In the genomic region with DNA sequence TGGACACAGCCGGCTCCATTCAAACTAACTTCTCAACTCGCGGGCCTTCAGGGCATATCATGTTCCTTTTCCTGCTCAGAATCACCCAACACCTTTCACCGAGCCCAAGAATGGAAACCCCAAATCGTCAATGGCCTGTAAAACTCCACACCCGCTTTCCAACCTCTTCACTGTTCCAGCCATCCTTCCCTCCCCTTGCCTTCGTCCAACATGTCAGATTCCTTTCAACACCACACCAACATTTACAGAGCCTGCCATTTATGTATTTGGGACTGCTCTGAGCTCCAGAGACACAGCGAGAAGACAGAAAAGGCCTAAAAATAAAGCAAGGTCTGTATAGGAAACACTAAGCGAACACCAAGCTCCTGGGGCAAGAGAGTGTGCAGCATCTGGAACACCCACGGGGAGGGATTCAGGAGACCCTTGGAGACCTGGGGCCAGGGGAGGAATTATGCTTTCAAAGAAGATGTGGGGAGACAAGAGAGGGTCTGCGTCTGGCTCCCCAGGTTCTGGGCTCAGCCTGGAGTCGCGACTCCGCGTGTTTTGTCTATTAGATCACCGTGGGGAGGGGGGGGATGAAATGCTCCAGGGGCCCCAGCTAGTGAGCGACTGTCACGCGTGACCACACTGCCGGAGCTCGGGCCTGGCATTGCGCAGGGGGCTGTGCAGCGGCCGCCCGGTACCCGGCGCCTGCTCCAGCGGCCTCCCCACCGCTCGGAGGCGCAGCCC, we compare ENCODE assay signal across 7 mouse cellular contexts. TPM values are rescaled to one million over a fixed set of nuclear protein-coding genes. Genes with fewer than 3 reads are reported as not detected.
DNase-seq lines count a peak whose midpoint lies in the region; ATAC-seq and TF ChIP-seq lines count a peak whose summit lies in the region.

No protein-coding gene starts in this region.

- peaks cover 18% of the 10 kb centered on the region for H3K79me2 ChIP-seq in CH12.LX (replicated peaks; ENCODE audit: control insufficient read depth, extremely low read depth, insufficient read depth, poor library complexity, severe bottlenecking)

- no peak for TF ChIP-seq CTCF in CH12.LX (conservative IDR thresholded peaks at IDR 0.05 in 1 of 2, IDR thresholded peaks at IDR 0.05 in 1 of 2; ENCODE audit: low read depth in 2 of 2, low read length in 2 of 2)

- dilution Hi-C loops in CH12.LX (cut with MboI; ENCODE audit: extremely low pct_ligation_motif_present, extremely low pct_unique_long_range_greater_than_20kb, low sequenced_read_pairs): no loop called here

- TF ChIP-seq RAD21 in CH12.LX (IDR thresholded peaks at IDR 0.05; ENCODE audit: low read depth, low read length): no peak

- no peak for TF ChIP-seq POLR2A in CH12.LX (IDR thresholded peaks at IDR 0.05; ENCODE audit: low read depth, low read length)

- under 1% methylated on average over 31 of the region's 31 CpGs for WGBS in embryonic facial prominence, embryonic 15.5 days
- 2% methylated on average over 30 of the region's 31 CpGs for WGBS in hindbrain, embryonic 14.5 days
- WGBS in liver, embryonic 16.5 days (ENCODE audit: insufficient replicate concordance): under 1% methylated on average over 31 of the region's 31 CpGs

- peak overlapping the region; percentile 34; the same call in 1 of the 2 replicates for H3K27ac ChIP-seq in CH12.LX (ENCODE audit: insufficient read depth, low read depth)
- H3K27ac ChIP-seq in embryonic facial prominence, embryonic 15.5 days (replicated peaks): peak overlapping the region; percentile 93
- H3K27ac ChIP-seq in hindbrain, embryonic 14.5 days: peak overlapping the region; percentile 90
- H3K27ac ChIP-seq in liver, embryonic 16.5 days (ENCODE audit: low read length): peak overlapping the region; percentile 95

- H3K4me2 ChIP-seq in CH12.LX (ENCODE audit: insufficient read depth, low read depth, poor library complexity, severe bottlenecking): peak overlapping the region; percentile 89
- peak overlapping the region; percentile 77 for H3K4me2 ChIP-seq in embryonic facial prominence, embryonic 15.5 days (replicated peaks)
- H3K4me2 ChIP-seq in hindbrain, embryonic 14.5 days (replicated peaks): peak overlapping the region; percentile 65
- peak overlapping the region; percentile 79 for H3K4me2 ChIP-seq in liver, embryonic 16.5 days (ENCODE audit: low read depth, low read length)

- ATAC-seq in embryonic facial prominence, embryonic 15.5 days (ENCODE audit: insufficient number of reproducible peaks, low FRiP score, low TSS enrichment, low read depth): no peak; the same call in none of the 2 replicates
- ATAC-seq in hindbrain, embryonic 14.5 days (ENCODE audit: low FRiP score): no peak; the same call in 1 of the 2 replicates
- no peak for ATAC-seq in liver, embryonic 16.5 days (ENCODE audit: low read depth)

- H3K4me3 ChIP-seq in CH12.LX (replicated peaks in 1 of 3; ENCODE audit: low read depth in 2 of 3, low read length in 2 of 3, poor library complexity in 1 of 3): peak overlapping the region; percentile 77 to 98 (median 88)
- H3K4me3 ChIP-seq in embryonic facial prominence, embryonic 15.5 days (replicated peaks): peak overlapping the region; percentile 84
- H3K4me3 ChIP-seq in hindbrain, embryonic 14.5 days (replicated peaks; ENCODE audit: low read length): peak overlapping the region; percentile 92
- peak overlapping the region; percentile 87 for H3K4me3 ChIP-seq in liver, embryonic 16.5 days (ENCODE audit: low read depth, low read length)

- H3K36me3 ChIP-seq in CH12.LX (replicated peaks in 1 of 2; ENCODE audit: control insufficient read depth in 1 of 2, insufficient read depth in 1 of 2, low read length in 1 of 2): peaks cover 12 to 36% of the 10 kb centered on the region in 2 experiments
- H3K36me3 ChIP-seq in embryonic facial prominence, embryonic 15.5 days: peaks cover 32% of the 10 kb centered on the region
- H3K36me3 ChIP-seq in hindbrain, embryonic 14.5 days (replicated peaks; ENCODE audit: control insufficient read depth, insufficient read depth): peaks cover 23% of the 10 kb centered on the region
- H3K36me3 ChIP-seq in liver, embryonic 16.5 days (ENCODE audit: control insufficient read depth, insufficient read depth): peaks cover 15% of the 10 kb centered on the region

- TF ChIP-seq EP300 in CH12.LX (IDR thresholded peaks at IDR 0.05; ENCODE audit: low read length): no peak

- in situ Hi-C loops in CH12.LX (cut with MboI; ENCODE audit: low pct_ligation_motif_present, low pct_unique_long_range_greater_than_20kb, low sequenced_read_pairs): no loop called here

- H3K27me3 ChIP-seq in CH12.LX (replicated peaks): peaks cover 4% of the 10 kb centered on the region
- H3K27me3 ChIP-seq in embryonic facial prominence, embryonic 15.5 days: peaks cover 18% of the 10 kb centered on the region
- H3K27me3 ChIP-seq in hindbrain, embryonic 14.5 days (ENCODE audit: control insufficient read depth, insufficient read depth, low read length): peaks cover 12% of the 10 kb centered on the region
- H3K27me3 ChIP-seq in liver, embryonic 16.5 days (ENCODE audit: control insufficient read depth, insufficient read depth, low read depth, low read length): peaks cover 13% of the 10 kb centered on the region

- H3K9ac ChIP-seq in CH12.LX (ENCODE audit: insufficient read depth, low read depth): peak overlapping the region; percentile 99
- peak overlapping the region; percentile 88 for H3K9ac ChIP-seq in embryonic facial prominence, embryonic 15.5 days
- peak overlapping the region; percentile 98 for H3K9ac ChIP-seq in hindbrain, embryonic 14.5 days
- peak overlapping the region; percentile 97 for H3K9ac ChIP-seq in liver, embryonic 16.5 days (ENCODE audit: low read depth, low read length)

- no peaks in the 10 kb centered on the region for H3K9me3 ChIP-seq in CH12.LX (replicated peaks; ENCODE audit: low read length)
- no peaks in the 10 kb centered on the region for H3K9me3 ChIP-seq in embryonic facial prominence, embryonic 15.5 days (replicated peaks)
- H3K9me3 ChIP-seq in hindbrain, embryonic 14.5 days (ENCODE audit: control insufficient read depth, low read length): no peaks in the 10 kb centered on the region
- no peaks in the 10 kb centered on the region for H3K9me3 ChIP-seq in liver, embryonic 16.5 days (replicated peaks; ENCODE audit: control insufficient read depth, low read length)

- DNase-seq in 416B (ENCODE audit: low read depth): peak; percentile 52
- peak; percentile 18 for DNase-seq in CH12.LX (ENCODE audit: extremely low read depth)
- no peak for DNase-seq in hindbrain, embryonic 14.5 days (ENCODE audit: low spot score)
- no peak for DNase-seq in urinary bladder, postnatal 4 days (ENCODE audit: low spot score in 2 of 2)
- no peak for DNase-seq in gastrocnemius, adult 18-20 months (ENCODE audit: low spot score)

- peaks cover 17 to 35% of the 10 kb centered on the region in 2 experiments for H3K4me1 ChIP-seq in CH12.LX (ENCODE audit: control insufficient read depth in 1 of 2, insufficient read depth in 2 of 2)
- peaks cover 24% of the 10 kb centered on the region for H3K4me1 ChIP-seq in embryonic facial prominence, embryonic 15.5 days
- H3K4me1 ChIP-seq in hindbrain, embryonic 14.5 days (replicated peaks; ENCODE audit: control insufficient read depth, insufficient read depth, low read length): peaks cover 21% of the 10 kb centered on the region
- peaks cover 29% of the 10 kb centered on the region for H3K4me1 ChIP-seq in liver, embryonic 16.5 days (ENCODE audit: control insufficient read depth, low read depth, low read length)

RNA-seq across cellular contexts. Expression of gene Keap1, which starts 1.0 kb away (rescaled TPM):
- total RNA-seq in CH12.LX (2012; rRNA removed) (41.7 and 42.8 TPM in 2 replicates), CH12.LX (2014; rRNA removed) (16.2 and 18.4 TPM in 2 replicates)
- 30.0 and 31.2 TPM in 2 replicates for polyA plus RNA-seq in CH12.LX (2012; ENCODE audit: insufficient read length, low read depth)
- polyA plus RNA-seq in embryonic facial prominence, embryonic 15.5 days (2015; fragmentation: Nextera tagmentation; extraction: Ambion mirVana): 73.2 and 76.4 TPM in 2 replicates
- 39.3 and 43.6 TPM in 2 replicates for polyA plus RNA-seq in hindbrain, embryonic 14.5 days (2014; fragmentation: Nextera tagmentation; extraction: Ambion mirVana)
- 26.2 and 27.7 TPM in 2 replicates for polyA plus RNA-seq in liver, embryonic 16.5 days (2015; fragmentation: Nextera tagmentation; extraction: Ambion mirVana)
- total RNA-seq in gastrocnemius, adult 18-20 months (2021): 10 to 100 TPM; 50.8 to 51.5 TPM

RNA-seq across cellular contexts. Expression of gene S1pr5, which starts 10.1 kb away (rescaled TPM):
- total RNA-seq in CH12.LX (2012; rRNA removed) (not detected in 2 replicates), CH12.LX (2014; rRNA removed) (not detected in 2 replicates)
- polyA plus RNA-seq in CH12.LX (2012; ENCODE audit: insufficient read length, low read depth): not detected in 2 replicates
- polyA plus RNA-seq in embryonic facial prominence, embryonic 15.5 days (2015; fragmentation: Nextera tagmentation; extraction: Ambion mirVana): 4.5 and 5.0 TPM in 2 replicates
- polyA plus RNA-seq in hindbrain, embryonic 14.5 days (2014; fragmentation: Nextera tagmentation; extraction: Ambion mirVana): 3.9 and 4.1 TPM in 2 replicates
- 0.13 and 0.14 TPM in 2 replicates for polyA plus RNA-seq in liver, embryonic 16.5 days (2015; fragmentation: Nextera tagmentation; extraction: Ambion mirVana)
- under 1 TPM; 0.09 to 0.12 TPM for total RNA-seq in gastrocnemius, adult 18-20 months (2021)

RNA-seq across cellular contexts. Expression of gene Atg4d, which starts 26.9 kb away (rescaled TPM):
- total RNA-seq in CH12.LX (2012; rRNA removed): 13.5 and 14.3 TPM in 2 replicates
- total RNA-seq in CH12.LX (2014; rRNA removed): 10.3 and 10.9 TPM in 2 replicates
- 7.7 and 9.4 TPM in 2 replicates for polyA plus RNA-seq in CH12.LX (2012; ENCODE audit: insufficient read length, low read depth)
- 40.5 and 44.8 TPM in 2 replicates for polyA plus RNA-seq in embryonic facial prominence, embryonic 15.5 days (2015; fragmentation: Nextera tagmentation; extraction: Ambion mirVana)
- polyA plus RNA-seq in hindbrain, embryonic 14.5 days (2014; fragmentation: Nextera tagmentation; extraction: Ambion mirVana): 38.1 and 46.9 TPM in 2 replicates
- polyA plus RNA-seq in liver, embryonic 16.5 days (2015; fragmentation: Nextera tagmentation; extraction: Ambion mirVana): 90.4 and 95.3 TPM in 2 replicates
- 10 to 100 TPM; 64.7 to 67.6 TPM for total RNA-seq in gastrocnemius, adult 18-20 months (2021)

RNA-seq across cellular contexts. Expression of gene Kri1, which starts 49.6 kb away (rescaled TPM):
- total RNA-seq in CH12.LX (2012; rRNA removed) (55.5 and 62.6 TPM in 2 replicates), CH12.LX (2014; rRNA removed) (28.8 and 29.0 TPM in 2 replicates)
- polyA plus RNA-seq in CH12.LX (2012; ENCODE audit: insufficient read length, low read depth): 57.1 and 64.9 TPM in 2 replicates
- polyA plus RNA-seq in embryonic facial prominence, embryonic 15.5 days (2015; fragmentation: Nextera tagmentation; extraction: Ambion mirVana): 18.2 and 19.0 TPM in 2 replicates
- polyA plus RNA-seq in hindbrain, embryonic 14.5 days (2014; fragmentation: Nextera tagmentation; extraction: Ambion mirVana): 11.2 and 15.6 TPM in 2 replicates
- polyA plus RNA-seq in liver, embryonic 16.5 days (2015; fragmentation: Nextera tagmentation; extraction: Ambion mirVana): 5.5 and 8.1 TPM in 2 replicates
- total RNA-seq in gastrocnemius, adult 18-20 months (2021): 1 to 10 TPM; 8.0 to 9.3 TPM

RNA-seq across cellular contexts. Expression of gene Cdkn2d, which starts 53.0 kb away (rescaled TPM):
- total RNA-seq in CH12.LX (2012; rRNA removed) (9.7 and 12.6 TPM in 2 replicates), CH12.LX (2014; rRNA removed) (7.1 and 7.3 TPM in 2 replicates)
- 2.2 and 2.9 TPM in 2 replicates for polyA plus RNA-seq in CH12.LX (2012; ENCODE audit: insufficient read length, low read depth)
- 57.8 and 63.0 TPM in 2 replicates for polyA plus RNA-seq in embryonic facial prominence, embryonic 15.5 days (2015; fragmentation: Nextera tagmentation; extraction: Ambion mirVana)
- polyA plus RNA-seq in hindbrain, embryonic 14.5 days (2014; fragmentation: Nextera tagmentation; extraction: Ambion mirVana): 107 and 112 TPM in 2 replicates
- polyA plus RNA-seq in liver, embryonic 16.5 days (2015; fragmentation: Nextera tagmentation; extraction: Ambion mirVana): 120 and 128 TPM in 2 replicates
- 1 to 10 TPM; 8.0 to 8.3 TPM for total RNA-seq in gastrocnemius, adult 18-20 months (2021)

Comparison
In these comparisons a context has a peak if more than half of its experiments do, and no peak if none do; other contexts are left out.
1. DNase-seq: peak in 416B (single experiment) and CH12.LX (single experiment); none in hindbrain, embryonic 14.5 days (single experiment), urinary bladder, postnatal 4 days (0 of 2) and gastrocnemius, adult 18-20 months (single experiment).
2. H3K27ac ChIP-seq: peak in every context shown above with its lines; median percentile 95 in liver, embryonic 16.5 days; 93 in embryonic facial prominence, embryonic 15.5 days; 90 in hindbrain, embryonic 14.5 days; 34 in CH12.LX.
3. Peak in every context shown above with its lines, with median percentiles within 50 percentile points of each other: H3K4me2 ChIP-seq, H3K4me3 ChIP-seq and H3K9ac ChIP-seq.